Mouse (Mus musculus) layer of hippocampus, adult 2 months (tissue): ENCODE data around the gene Bach2. TPM values are rescaled to one million over a fixed set of nuclear protein-coding genes. Genes with fewer than 3 reads are reported as not detected.

Experiments used
- DNase-seq, 2 experiments: peaks; one replicate each; pipeline ENCODE4 v3.0.0; 2022; ENCODE audit warnings: low spot score in 2 of 2
- H3K27ac ChIP-seq: fragments of 200-600 bp; 2 replicates; pipeline ENCODE4 v1.8.1; 2022
- H3K4me3 ChIP-seq: fragments of 200-600 bp; 2 replicates; pipeline ENCODE4 v1.8.1; 2022; ENCODE audit warnings: mild to moderate bottlenecking
- CTCF ChIP-seq: fragments of 200-600 bp; conservative IDR thresholded peaks from 2 replicates; pipeline ENCODE4 v1.8.1; 2022; ENCODE audit warnings: antibody characterized with exemption, mild to moderate bottlenecking, moderate library complexity
- total RNA-seq, 2 experiments: library from RNA; stranded (reverse); gene quantifications; 2 replicates each; pipeline ENCODE4 v1.2.3; 2021

The Bach2 gene
- total RNA-seq, 2 experiments from 2014 or later, result 11.1 to 15.6 TPM

- TF ChIP-seq CTCF, result peak; percentile 54
- DNase-seq, result no peak
- H3K27ac ChIP-seq, result no peak overlapping the region
Measured at GRCm38 (mm10) chr4:32574604-32575003, 336.0 kb downstream of the Bach2 start.

GRCm38 (mm10) chr4:32575165-32575564, 336.6 kb downstream of the Bach2 start:
- no peak overlapping the region for H3K27ac ChIP-seq
- no peak overlapping the region for H3K4me3 ChIP-seq
- no peak for DNase-seq
- no peak for TF ChIP-seq CTCF

More at GRCm38 (mm10) chr4:32574604-32575003, 336.0 kb downstream of the Bach2 start:
- H3K4me3 ChIP-seq, result no peak overlapping the region

GRCm38 (mm10) chr4:32579850-32580249, 341.2 kb downstream of the Bach2 start:
- no peak overlapping the region for H3K4me3 ChIP-seq
- DNase-seq, result no peak
- no peak for TF ChIP-seq CTCF

GRCm38 (mm10) chr4:32584181-32584580, 345.6 kb downstream of the Bach2 start:
- Histone ChIP-seq H3K27ac (no peak overlapping the region), H3K4me3 (no peak overlapping the region)
- DNase-seq, result no peak
- no peak for TF ChIP-seq CTCF

More at GRCm38 (mm10) chr4:32579850-32580249, 341.2 kb downstream of the Bach2 start:
- no peak overlapping the region for H3K27ac ChIP-seq

- H3K27ac ChIP-seq, result no peak overlapping the region
- peak; percentile 77 for TF ChIP-seq CTCF
- no peak overlapping the region for H3K4me3 ChIP-seq
- DNase-seq, result peak in 1 of 2 experiments; percentile 72
Measured at GRCm38 (mm10) chr4:32586596-32586995, 348.0 kb downstream of the Bach2 start.

- Histone ChIP-seq H3K27ac (no peak overlapping the region), H3K4me3 (no peak overlapping the region)
- no peak for DNase-seq
- TF ChIP-seq CTCF, result no peak
Measured at GRCm38 (mm10) chr4:32587543-32587942, 348.9 kb downstream of the Bach2 start.

GRCm38 (mm10) chr4:32588237-32588636, 349.6 kb downstream of the Bach2 start:
- no peak for TF ChIP-seq CTCF
- Histone ChIP-seq H3K4me3 (no peak overlapping the region), H3K27ac (no peak overlapping the region)
- no peak for DNase-seq

GRCm38 (mm10) chr4:32601135-32601534, 362.5 kb downstream of the Bach2 start:
- no peak overlapping the region for H3K27ac ChIP-seq
- no peak for DNase-seq
- TF ChIP-seq CTCF, result no peak
- no peak overlapping the region for H3K4me3 ChIP-seq

GRCm38 (mm10) chr4:32602660-32603059, 364.1 kb downstream of the Bach2 start, which contains the start of gene Gja10:
TSS of gene Gja10 (minus strand) at chr4:32602760.
- no peak for TF ChIP-seq CTCF
- Histone ChIP-seq H3K27ac (no peak within 1 kb of the TSS), H3K4me3 (no peak within 1 kb of the TSS)
- DNase-seq, result no peak

- no peak for TF ChIP-seq CTCF
- Histone ChIP-seq H3K27ac (peak within 1 kb of the TSS; percentile 89), H3K4me3 (peak within 1 kb of the TSS; percentile 88)
- DNase-seq, result peak; percentile 99
Measured at GRCm38 (mm10) chr4:32615034-32615881, 376.7 kb downstream of the Bach2 start, which contains the start of gene Casp8ap2. TSS of gene Casp8ap2 (plus strand) at chr4:32615451.

GRCm38 (mm10) chr4:32621637-32622036, 383.0 kb downstream of the Bach2 start:
- no peak for DNase-seq
- TF ChIP-seq CTCF, result no peak
- Histone ChIP-seq H3K4me3 (no peak overlapping the region), H3K27ac (no peak overlapping the region)
